Mouse (Mus musculus) layer of hippocampus, adult 8-10 months (tissue): ENCODE measurements around the gene Slc25a25. TPM values are rescaled to one million over a fixed set of nuclear protein-coding genes. Genes with fewer than 3 reads are reported as not detected.

Source experiments
- DNase-seq, 2 experiments: peaks; one replicate each; pipeline ENCODE4 v3.0.0; 2022; ENCODE audit warnings: low spot score in 2 of 2
- total RNA-seq, 4 experiments: library from RNA; stranded (reverse); gene quantifications; 2 replicates each; pipeline ENCODE4 v1.2.4; 2022

Gene Slc25a25
- total RNA-seq, 4 experiments from 2014 or later = 55.0 to 60.7 (median 55.9) TPM

- no peak for DNase-seq
These were observed 21.9 kb downstream of the Slc25a25 start for GRCm38 (mm10) chr2:32429215-32429891.

DNA sequence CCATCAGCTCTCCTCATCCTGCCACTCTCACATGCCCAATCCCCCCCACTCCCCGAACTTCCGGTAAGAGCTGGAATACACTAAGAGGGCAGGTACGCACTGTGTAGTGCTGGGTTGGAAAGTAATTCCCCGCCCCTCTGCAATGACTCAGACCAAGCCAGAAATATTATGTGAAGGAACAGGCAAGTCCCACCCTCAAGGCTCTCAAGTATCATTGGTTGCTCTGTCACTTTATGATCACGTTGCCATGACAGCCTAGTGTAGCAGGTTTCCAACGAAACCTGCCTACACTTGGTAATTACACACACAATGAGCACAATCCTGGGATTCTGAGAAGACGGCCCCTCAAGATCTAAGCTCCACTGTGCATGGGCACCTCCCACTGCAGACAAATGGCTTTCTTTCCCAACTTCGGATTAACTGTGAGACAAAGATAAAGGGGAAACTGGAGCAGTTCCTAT, 23.0 kb downstream of the Slc25a25 start:
- DNase-seq = peak; percentile 62 to 73

DNA sequence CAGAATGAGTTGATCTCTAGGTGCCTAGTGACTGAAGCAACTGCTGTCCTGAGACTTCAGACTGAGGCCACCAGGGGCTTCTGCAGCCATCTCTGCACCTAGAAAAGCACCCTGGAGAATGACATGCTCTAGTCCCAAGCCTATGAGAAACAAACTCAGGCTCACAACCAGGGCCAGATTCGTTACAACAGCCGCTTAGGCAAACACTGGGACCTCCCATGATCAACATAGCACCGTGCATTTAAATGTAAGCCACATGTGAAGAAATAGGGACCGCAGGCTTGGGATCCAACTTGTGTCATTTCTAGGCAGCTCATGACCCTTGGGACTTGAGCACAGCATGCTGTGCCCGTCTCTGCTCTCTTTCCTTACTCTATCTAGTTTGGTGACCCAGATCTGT, 23.5 kb downstream of the Slc25a25 start:
- DNase-seq = no peak

DNA sequence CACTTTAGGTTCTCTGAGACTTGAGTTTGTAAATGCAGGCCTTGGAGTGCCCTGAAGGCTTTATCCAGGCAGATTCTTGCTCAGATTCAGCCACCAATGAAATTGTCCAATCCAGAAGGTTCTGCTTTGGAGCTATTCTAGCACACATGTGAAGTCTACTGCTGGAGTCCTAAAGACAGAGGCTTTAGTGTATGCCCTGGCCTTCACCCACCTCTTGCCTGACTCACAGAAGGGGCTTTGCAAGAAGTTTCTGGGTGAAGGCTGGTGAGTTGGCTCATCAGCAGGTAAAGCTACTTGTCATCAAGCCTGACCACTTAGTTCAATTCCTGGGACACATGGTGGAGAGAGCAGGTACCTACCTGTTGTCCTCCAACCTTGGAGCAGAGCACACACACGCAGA, 25.1 kb downstream of the Slc25a25 start:
- DNase-seq = no peak

DNA sequence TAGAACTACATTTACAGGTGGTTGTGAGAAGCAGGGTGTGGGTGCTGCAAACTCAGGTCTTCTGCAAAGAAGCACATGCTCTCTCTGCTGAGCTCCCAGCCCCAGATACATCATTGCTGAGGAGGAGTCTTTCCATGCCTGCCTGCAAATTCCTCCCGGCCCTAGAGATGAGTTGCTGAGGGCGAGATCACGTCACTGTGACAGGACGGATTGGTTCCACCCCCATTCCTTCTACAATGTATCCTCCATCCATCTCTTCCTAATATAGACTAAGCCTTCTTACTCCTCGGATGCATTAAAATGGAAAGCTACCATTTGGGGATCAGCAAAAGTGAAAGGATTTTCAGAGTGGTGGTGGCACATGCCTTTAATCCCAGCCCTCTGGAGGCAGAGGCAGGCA, 25.7 kb downstream of the Slc25a25 start:
- DNase-seq = no peak

DNA sequence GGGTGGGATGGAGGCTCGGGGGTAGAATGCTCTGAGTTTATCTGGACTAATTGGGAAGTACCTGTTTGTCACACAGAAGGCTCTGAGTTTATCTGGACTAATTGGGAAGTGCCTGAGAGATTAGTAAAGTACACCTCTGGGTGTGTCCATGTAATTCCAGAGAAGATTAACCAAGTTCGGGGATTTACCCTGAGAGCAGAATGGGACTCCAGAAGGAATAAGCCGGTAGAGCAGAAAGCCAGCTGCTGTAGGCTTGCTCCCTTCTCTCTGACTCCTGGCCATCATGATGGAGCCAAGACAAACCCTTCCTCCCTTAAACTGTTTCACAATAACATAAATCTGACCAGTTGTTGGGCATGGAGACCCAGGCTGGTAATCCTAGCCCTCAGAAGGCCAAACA, 26.4 kb downstream of the Slc25a25 start:
- no peak for DNase-seq

GRCm38 (mm10) chr2:32423481-32424331, 27.5 kb downstream of the Slc25a25 start:
- DNase-seq = no peak

GRCm38 (mm10) chr2:32421851-32422251, 29.4 kb downstream of the Slc25a25 start:
- no peak for DNase-seq

DNA sequence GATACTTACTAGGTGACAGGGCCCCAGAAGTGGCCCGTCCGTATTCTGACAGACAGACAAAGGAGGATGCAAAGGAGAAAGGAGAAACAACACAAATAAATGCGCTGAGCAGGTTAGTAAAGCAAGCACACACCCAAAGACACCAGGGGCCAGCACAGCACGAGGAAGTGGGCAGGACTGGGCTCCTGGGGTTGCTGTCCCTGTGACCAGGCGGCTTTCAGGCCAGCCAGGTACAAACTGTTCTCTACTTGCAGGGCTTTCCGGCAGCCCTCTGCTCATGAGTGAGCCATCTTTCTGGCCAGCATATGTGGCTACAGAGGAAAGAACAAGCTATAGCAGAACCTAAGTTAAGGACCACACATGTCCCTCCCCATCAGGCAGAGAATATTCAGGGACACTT, 30.6 kb downstream of the Slc25a25 start:
- no peak for DNase-seq

DNA sequence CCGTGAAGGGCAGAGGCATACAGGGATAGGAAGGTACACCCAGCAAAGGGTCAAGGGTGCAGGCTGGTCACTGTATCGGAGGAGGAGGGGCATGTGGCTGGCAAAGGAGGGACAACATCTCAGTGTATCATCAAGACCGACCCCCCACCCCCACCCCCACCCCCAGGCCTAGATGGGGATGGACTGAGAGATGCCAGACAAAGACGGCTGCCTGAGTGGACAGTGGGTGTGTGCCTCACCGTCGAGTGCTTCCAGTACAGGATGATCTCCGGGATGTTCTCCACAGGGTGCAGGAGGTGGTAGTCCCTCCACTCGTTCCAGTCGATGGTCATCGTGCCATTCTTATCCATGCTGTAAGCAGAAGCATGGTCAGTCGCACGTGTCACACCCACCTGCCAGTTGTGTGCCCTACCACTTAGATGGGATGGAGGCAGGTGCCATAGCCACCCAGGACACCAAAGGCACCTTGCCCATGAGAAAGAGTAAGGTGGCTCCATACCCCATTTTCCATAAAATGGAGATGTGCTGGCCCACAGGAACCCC, 31.1 kb downstream of the Slc25a25 start:
- DNase-seq = no peak

GRCm38 (mm10) chr2:32419359-32419758, 31.9 kb downstream of the Slc25a25 start:
- DNase-seq = no peak

DNA sequence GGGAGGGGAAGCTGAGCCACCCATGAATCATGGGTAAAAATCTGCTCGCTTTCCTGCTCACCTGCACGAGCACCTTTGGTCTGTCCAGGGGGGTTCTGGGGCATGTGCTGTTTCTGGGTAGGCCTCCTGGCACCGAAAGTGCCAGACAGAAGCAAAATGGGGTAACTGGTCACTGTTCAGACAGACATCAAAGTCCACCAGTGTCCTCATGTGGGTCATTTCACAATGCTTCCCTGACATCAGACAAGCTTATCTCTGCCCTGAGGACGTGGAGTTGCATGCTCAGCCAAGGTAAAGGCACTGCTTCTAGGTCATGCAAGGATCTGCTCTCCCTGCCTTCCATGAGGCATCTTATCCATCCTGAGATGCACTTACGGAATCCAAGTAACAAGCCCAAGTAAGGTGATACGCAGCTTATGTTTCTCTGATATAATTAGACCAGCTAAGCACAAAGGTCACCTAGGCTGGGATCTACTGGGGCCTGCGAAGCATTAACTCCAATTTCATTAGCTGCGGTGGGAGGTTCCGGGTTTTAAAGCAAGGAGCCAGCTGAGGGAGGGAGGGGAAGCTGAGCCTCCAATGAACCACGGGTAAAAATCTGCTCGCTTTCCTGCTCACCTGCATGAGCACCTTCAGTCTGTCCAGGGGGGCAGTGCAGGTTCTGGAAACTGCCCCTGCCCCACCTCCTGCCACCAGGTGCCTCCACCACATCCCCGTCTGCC, 32.7 kb downstream of the Slc25a25 start:
- no peak for DNase-seq

GRCm38 (mm10) chr2:32417486-32417885, 33.8 kb downstream of the Slc25a25 start:
- no peak for DNase-seq

GRCm38 (mm10) chr2:32416556-32416955, 34.7 kb downstream of the Slc25a25 start:
- no peak for DNase-seq

- no peak for DNase-seq
These were observed 35.4 kb downstream of the Slc25a25 start for GRCm38 (mm10) chr2:32415801-32416200.

- no peak for DNase-seq
These were observed 37.3 kb downstream of the Slc25a25 start for GRCm38 (mm10) chr2:32413936-32414335.

- DNase-seq = no peak
These were observed 38.3 kb downstream of the Slc25a25 start for GRCm38 (mm10) chr2:32412742-32413531.

DNA sequence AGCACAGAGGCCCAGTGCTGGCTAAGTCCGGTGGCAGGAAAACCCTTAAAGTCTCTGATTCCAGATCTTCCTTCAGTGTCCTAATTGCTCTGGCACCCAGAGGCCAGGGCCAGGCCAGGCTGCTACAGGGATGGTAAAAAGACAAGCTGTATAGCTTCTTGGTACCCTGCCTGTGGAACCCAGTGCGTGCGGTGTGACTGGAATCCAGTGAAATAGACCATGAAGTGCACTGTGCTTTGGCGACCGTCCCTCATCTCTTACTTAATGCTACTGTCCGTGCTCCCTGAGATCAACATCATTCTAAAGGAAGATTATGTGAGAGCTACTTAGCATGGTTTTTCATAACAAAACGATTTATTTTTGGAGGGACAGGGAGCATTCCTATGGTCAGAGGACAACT, 39.8 kb downstream of the Slc25a25 start:
- no peak for DNase-seq

GRCm38 (mm10) chr2:32408429-32409424, 42.5 kb downstream of the Slc25a25 start:
- DNase-seq = no peak
